Mouse (Mus musculus) monocyte, adult 5-6 weeks (primary cell): ENCODE measurements at regions not wholly inside any gene's neighbourhood (a gene's known extent, or its start where the extent isn't known, plus 50 kb on each side); places are given as distances from the start of the nearest gene placed in this dataset.

Source experiments
- ATAC-seq: fragments of 153-309, 156-312 bp; replicated peaks from 2 replicates; pipeline ENCODE4 v1.8.0; 2017; ENCODE audit warnings: mild to moderate bottlenecking; ENCODE audit not compliant: low TSS enrichment, insufficient number of reproducible peaks, severe bottlenecking, poor library complexity, low FRiP score

DNA sequence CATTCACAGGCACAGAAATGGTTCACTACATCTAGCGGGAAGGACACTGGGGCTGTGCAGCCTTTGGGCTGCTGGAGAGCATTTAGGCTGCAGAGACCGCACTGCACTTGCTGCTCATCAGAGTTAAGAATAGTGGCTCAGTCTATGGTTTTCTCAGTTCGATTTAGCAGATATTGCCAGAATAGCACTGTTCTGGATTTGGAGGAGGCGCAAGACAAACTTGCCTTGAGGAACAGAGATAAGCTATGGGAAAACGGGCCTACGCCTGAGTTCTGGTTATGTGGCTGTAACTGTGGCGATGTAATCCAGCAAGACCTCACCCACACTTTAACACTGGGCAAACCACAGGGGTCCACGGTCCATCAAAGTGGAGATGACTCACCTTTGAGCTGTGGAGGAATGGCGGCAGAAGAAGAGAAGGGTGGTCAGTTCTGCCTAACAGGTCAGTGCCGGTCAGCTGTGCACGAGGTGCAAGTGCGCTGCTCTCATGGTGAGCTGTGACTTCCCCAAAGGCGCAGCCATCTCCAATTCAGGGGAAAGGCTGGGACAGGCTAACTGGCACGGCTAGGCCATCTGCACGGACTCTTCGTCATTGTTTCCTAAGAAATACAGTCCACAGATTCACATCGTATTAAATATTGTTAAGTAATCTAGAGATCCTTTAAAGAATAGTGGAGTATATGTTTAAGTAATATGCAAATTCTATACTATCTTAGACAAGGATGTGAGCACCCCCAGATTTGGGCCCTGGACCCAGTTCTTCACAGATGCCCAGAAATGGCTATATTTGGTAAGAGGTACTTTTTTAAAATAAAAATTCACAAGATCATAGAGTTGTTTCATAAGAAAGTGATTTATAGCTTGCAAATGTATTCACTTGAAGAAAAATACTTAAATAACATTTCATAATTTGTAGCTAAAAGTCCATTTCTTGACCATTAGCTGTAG, 118.7 kb upstream of the Sgk1 start:
- no peak for ATAC-seq

GRCm38 (mm10) chr10:21764090-21764489, 117.9 kb upstream of the Sgk1 start:
- no peak for ATAC-seq

- no peak for ATAC-seq
These were observed 117.1 kb upstream of the Sgk1 start for GRCm38 (mm10) chr10:21764891-21765290.

- no peak for ATAC-seq
These were observed 108.4 kb upstream of the Sgk1 start for GRCm38 (mm10) chr10:21773548-21773947.

GRCm38 (mm10) chr10:21775441-21775840, 106.5 kb upstream of the Sgk1 start:
- ATAC-seq, result no peak

- no peak for ATAC-seq
These were observed 105.8 kb upstream of the Sgk1 start for GRCm38 (mm10) chr10:21775911-21776761.

- ATAC-seq, result no peak
These were observed 105.3 kb upstream of the Sgk1 start for GRCm38 (mm10) chr10:21776762-21777080.

DNA sequence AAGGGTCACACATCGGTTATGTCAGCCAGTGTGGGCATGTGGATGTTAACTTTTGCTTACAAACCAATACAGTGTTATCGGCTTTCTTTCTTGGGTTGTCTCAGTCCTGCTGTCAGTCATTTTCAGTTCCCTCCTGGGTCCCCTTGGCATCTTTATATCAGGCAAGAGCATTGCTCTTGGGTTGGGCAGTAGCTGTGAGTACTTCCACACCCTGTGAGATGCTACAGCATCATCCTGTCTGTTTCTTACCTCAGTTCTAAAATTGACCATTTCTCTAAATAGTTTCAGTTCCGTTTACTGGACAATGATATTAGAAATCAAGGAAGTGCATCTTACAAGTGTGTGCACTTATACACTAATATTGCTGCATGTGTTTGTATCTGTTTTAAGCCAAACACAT, 104.9 kb upstream of the Sgk1 start:
- ATAC-seq, result peak; percentile 96

DNA sequence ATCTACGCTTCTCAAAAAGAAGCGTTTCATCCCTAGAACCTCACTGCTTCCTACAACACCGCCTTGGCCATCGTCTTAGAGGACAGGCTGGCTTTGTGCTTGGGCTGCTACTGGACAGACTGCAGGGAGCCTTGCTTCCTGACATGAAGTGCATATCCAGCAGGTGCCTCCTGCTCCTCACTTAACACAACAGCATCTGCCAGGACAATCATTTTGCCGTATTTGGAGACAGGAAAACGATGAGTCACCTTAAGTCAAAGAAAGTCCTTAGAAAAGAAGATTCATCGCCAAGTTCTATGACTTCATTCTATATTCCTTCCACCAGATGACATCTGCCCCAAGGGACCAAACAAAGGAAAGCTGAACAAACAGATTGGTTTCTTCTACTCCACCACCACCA, 98.5 kb upstream of the Sgk1 start:
- ATAC-seq, result no peak

- ATAC-seq, result no peak
These were observed 96.9 kb upstream of the Sgk1 start for GRCm38 (mm10) chr10:21785110-21785509.

GRCm38 (mm10) chr10:21785785-21786184, 96.2 kb upstream of the Sgk1 start:
- no peak for ATAC-seq

DNA sequence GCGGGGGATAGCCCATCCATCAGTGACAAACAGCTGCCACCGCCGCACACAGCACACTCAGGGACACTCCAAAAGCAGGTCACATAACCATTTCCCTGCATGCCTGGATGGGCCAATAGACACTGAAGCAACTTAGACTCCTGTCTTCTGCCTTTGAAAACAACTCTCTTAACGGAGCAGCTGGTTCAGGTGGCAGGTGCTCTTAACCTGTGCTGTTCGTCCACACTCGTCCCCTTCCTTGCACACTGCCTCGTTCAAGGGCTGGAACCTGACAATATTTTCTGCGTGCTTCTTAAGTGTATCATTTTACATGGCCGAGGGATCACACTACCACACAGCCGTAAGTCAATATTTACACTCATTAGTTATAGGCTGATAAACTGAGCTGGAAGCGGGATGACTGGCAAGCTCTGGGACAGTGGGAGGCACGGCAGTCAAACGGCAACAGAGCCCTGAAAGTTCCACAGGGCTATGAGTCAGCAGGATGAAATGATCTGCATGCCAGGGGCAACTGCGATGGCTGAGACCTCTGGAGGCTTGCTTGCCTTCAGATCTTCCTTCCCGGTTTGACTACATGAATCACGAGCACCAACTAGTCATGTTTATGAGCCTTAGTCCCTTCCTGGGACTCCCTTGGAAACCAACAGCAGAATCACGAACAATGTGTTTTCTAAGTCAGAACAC, 92.0 kb upstream of the Sgk1 start:
- ATAC-seq, result no peak

- ATAC-seq, result no peak
These were observed 91.0 kb upstream of the Sgk1 start for GRCm38 (mm10) chr10:21790991-21791390.

- ATAC-seq, result no peak
These were observed 89.6 kb upstream of the Sgk1 start for GRCm38 (mm10) chr10:21792431-21792830.

DNA sequence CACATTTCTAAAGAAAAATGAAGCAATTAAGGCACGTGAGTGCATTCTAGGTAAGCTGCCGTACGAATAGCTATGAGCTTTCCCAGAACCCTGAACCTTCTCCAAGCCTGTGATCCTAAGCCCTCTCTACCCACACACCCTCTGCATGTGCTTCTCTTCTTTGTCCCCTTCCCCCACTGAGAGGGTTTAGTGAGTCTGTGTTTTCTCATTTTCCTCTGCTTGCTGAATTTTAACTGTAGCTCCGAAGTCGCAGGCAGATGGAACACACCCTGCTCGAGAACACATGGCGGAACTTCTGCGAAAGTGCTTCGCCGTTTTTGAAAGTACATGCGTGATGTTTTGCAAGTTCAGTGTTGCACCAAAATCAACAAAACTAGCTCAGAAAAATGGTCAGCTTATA, 88.3 kb upstream of the Sgk1 start:
- no peak for ATAC-seq

DNA sequence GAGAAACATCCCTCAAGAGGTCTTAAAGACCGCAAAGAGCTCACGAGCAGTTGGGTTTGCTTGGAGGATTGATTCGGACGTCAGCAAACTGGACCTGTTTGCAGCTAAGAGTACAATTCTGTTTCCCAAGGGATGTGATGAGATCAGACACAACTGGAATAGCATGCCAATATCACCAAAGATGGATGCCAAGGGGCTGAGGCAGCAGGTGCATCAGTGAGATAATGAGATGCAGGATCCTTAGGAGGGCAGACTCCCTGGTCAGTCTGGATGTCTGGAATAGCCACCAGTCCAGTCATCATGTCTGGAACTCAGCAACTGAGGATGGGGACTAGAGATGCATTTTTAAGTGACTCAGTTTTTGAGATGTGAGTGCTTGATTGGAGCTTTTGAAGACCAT, 85.6 kb upstream of the Sgk1 start:
- no peak for ATAC-seq

DNA sequence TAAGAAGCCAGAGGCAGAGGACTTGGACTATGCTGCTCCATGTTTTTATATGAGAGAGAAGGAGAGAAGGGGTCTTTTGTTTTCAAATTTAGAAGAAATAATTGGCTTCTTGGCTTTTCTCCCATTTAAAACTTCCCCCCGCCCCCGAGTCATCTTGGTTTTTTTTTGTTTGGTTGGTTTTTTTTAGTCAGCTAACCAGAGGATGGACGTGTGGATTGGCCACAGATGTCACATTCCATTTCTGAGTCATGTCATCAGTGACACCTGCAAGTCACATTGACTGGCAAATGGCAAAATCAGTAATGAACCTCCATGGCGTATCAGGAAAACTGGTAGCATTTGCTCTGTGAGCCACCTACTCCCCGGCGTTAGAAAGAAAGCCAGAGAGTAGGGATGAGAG, 83.9 kb upstream of the Sgk1 start:
- ATAC-seq, result no peak

- ATAC-seq, result no peak
These were observed 80.4 kb upstream of the Sgk1 start for GRCm38 (mm10) chr10:21801556-21801955.

DNA sequence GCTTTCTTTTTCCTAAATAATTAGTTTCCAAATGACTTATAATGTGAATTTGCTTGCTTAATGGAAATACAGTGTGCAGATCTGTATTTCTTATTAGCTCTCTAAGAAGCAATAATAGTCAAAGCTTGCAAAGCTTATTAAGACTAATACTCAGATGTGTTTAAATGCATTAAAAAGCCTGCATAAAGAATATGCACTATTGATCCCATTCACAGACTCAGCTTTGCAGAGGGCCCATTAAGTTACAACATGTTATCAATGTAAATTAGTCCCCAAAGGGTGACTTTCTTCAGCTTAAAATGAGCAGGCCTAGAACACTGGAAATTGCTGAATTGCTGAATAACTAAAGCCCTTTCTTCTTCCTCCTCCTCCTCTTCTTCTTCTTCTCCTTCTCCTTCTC, 78.8 kb upstream of the Sgk1 start:
- no peak for ATAC-seq
